Mouse (Mus musculus) MEL-GATA-1-ER (cell line): Measurements from ENCODE around the gene Ddx19b.
A peak's percentile ranks its signal among the peaks of the same experiment; 100 is the strongest.
"Not testable (repeated sequence)": the region's sequence is repeated elsewhere in the genome, so short reads cannot be mapped to it uniquely, and the experiment has no call there.

ENCODE experiments used
- DNase-seq: peaks from one replicate; pipeline ENCODE4 v3.0.0-alpha.2; 2012; ENCODE audit warnings: low read depth; ENCODE audit errors: extremely low read depth

The Ddx19b gene

GRCm38 (mm10) chr8:111031572-111031971 lies at the start of gene Ddx19b:
TSS of gene Ddx19b (minus strand) at chr8:111031751.
- DNase-seq, result no peak

GRCm38 (mm10) chr8:111079861-111080271 lies 48.3 kb upstream of the Ddx19b start:
- no peak for DNase-seq

- no peak for DNase-seq
These were observed 47.9 kb upstream of the Ddx19b start for GRCm38 (mm10) chr8:111079461-111079860.

GRCm38 (mm10) chr8:111075926-111076325 lies 44.4 kb upstream of the Ddx19b start:
- no peak for DNase-seq

GRCm38 (mm10) chr8:111068660-111069059 lies 37.1 kb upstream of the Ddx19b start:
- DNase-seq, result not testable (repeated sequence)

DNA sequence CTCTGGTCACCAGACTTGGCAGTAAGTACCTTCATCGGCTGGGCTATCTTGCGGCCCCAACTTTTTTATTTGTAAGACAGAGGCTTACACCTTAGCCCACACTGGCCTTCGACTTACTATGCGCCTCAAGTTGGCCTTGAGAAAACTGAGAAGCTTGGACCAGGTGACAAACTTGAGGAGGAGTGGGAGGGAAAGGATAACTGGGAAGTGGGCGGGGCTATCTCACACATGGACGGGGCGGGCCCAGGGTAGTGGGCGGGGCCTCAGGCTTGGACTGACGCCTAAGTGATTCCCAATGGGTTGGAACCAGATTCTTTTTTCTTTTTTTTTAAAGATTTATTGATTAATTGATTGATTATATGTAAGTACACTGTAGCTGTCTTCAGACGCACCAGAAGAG lies 35.9 kb upstream of the Ddx19b start:
- DNase-seq, result no peak

GRCm38 (mm10) chr8:111066308-111066707 lies 34.8 kb upstream of the Ddx19b start:
- DNase-seq, result no peak

GRCm38 (mm10) chr8:111062893-111063292 lies 31.3 kb upstream of the Ddx19b start:
- DNase-seq, result no peak

- peak; percentile 76 for DNase-seq
These were observed 30.7 kb upstream of the Ddx19b start for GRCm38 (mm10) chr8:111062072-111062757.

DNA sequence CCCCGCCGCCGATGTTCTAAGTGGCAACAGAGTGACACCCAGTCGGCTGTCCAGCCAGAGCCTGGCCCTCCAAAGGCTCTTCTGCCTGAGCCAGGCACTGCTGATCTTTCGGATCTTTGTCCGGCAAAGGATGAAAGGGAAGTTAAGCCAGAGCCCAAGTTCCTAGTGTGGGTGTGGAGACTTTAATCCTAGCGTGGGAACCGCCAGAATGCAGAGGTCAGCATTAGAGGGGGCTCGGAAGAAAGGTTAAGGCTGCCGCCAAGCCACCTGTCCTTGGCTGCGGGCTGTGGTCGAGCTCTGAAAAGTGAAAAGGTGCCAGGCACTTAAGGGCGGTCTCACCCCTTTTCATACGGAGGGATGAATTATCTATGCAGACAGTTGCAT lies 30.1 kb upstream of the Ddx19b start:
- DNase-seq, result no peak

DNA sequence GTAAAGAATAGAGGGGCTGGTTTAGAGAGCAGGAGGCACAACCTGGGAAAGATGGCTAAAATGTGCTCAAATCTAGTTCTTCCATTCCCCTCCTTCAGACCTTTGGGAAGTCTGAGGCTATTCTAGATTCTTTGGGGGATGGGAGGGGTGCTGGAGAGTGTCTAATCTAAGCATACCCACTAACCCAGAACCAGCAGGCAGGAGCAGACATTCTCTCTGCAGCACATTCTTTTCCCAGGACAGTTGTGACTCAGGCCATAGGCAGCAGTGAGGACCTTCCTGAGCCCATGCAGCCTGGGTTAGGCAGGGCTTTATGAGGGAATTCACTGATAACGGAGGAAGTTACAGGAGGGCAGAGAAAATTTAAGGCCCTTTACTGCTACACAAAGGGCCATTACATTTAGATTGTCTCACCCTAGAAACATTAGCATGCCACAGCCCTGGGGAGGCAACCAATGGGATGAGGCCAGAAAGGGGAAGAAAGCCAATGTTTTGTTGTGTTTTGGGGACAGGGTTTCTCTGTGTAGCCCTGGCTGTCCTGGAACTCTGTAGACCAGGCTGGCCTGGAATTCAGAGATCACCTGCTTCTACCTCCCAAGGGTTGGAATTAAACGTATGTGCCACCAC lies 27.5 kb upstream of the Ddx19b start:
- DNase-seq, result peak; percentile 62

DNA sequence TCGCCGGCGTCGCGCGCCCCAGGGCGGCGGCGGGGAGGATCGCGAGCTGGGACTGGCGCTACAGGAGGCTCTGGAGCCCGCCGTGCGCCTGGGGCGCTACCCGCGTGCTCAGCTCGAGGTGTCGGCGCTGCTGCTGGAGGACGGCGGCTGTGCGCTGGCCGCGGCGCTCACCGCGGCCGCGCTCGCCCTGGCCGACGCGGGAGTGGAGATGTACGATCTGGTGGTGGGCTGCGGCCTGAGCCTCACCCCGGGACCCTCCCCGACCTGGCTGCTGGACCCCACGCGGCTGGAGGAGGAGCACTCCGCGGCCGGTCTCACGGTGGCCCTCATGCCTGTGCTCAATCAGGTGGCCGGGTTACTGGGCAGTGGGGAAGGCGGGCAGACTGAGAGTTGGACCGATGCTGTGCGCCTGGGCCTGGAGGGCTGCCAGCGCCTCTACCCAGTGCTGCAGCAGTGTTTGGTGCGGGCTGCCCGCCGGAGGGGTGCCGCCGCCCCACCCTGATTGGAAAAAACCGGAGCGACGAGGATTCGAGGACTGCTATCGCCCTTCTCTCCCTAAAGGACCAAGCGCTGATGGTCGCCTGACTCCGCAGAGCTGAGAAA lies 25.2 kb upstream of the Ddx19b start:
- no peak for DNase-seq

DNA sequence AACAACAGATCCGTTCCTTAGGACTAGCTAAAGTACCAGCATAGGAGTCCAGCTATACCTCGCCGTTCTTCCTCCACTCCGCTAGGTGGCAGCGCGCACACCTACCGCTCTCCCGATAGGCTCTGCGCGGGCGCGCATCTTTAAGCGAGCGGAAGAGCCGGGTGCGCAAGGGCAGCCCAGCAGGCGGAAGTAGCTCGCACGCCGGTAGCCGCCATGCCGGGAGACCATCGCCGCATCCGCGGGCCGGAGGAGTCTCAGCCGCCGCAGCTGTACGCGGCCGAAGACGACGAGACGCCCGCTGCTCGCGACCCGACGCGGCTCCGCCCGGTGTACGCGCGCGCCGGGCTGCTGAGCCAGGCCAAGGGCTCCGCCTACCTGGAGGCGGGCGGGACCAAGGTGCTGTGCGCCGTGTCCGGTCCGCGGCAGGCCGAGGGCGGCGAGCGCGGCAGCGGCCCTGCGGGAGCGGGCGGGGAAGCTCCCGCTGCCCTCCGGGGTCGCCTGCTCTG lies 24.7 kb upstream of the Ddx19b start, which contains the start of gene Exosc6:
Exosc6 (plus strand) TSS at position 182 of the 506 bp plus-strand sequence.
- DNase-seq, result peak; percentile 85

- DNase-seq, result no peak
These were observed 24.1 kb upstream of the Ddx19b start for GRCm38 (mm10) chr8:111055661-111056060.

- DNase-seq, result no peak
These were observed 23.6 kb upstream of the Ddx19b start for GRCm38 (mm10) chr8:111055031-111055634.

GRCm38 (mm10) chr8:111053827-111054518 lies 22.4 kb upstream of the Ddx19b start:
- DNase-seq, result no peak

GRCm38 (mm10) chr8:111049106-111049505 lies 17.6 kb upstream of the Ddx19b start:
- no peak for DNase-seq

DNA sequence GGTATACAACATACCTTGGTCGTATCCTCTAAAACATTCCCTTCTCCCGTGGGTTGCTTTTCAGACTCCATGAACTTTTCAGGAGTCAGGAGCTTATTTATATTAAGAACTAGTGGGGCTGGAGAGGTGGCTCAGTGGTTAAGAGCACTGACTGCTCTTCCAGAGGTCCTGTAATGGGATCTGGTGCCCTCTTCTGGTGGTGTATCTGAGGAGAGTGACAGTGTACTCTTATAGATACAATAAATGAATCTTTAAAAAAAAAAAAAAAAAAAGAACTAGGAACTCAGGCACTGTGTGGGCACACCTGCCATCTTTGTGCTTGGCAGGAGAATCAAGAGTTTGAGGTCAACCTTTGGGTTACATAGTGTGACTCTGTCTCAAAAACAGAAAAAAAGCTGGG lies 17.1 kb upstream of the Ddx19b start:
- no peak for DNase-seq

GRCm38 (mm10) chr8:111044003-111044734 lies 12.6 kb upstream of the Ddx19b start:
- DNase-seq, result no peak

DNA sequence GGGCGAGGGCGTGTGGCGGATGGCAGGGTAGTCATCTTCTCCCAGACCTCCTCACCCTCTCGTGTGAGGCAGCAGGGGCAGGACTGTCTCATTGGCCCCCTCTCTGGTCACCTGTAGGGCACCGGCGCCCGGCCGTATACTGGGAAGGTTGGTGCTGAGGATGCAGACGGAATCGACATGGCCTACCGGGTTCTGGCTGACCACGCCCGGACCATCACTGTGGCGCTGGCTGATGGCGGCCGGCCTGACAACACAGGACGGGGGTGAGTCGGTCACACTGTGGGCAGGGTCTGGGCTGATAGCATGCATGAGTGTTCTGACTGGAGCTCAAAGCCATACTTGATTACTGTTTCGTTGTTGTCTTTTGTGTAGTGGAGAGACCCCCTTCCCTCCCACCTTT lies 11.0 kb upstream of the Ddx19b start:
- DNase-seq, result no peak

- DNase-seq, result no peak
These were observed 5.0 kb upstream of the Ddx19b start for GRCm38 (mm10) chr8:111036591-111036990.
